Mouse (Mus musculus): ENCODE data around the gene Prpsap2. TPM values are rescaled to one million over a fixed set of nuclear protein-coding genes. Genes with fewer than 3 reads are reported as not detected.

The Prpsap2 gene
- total RNA-seq, 2 experiments from 2014 or later, result 48.4 to 49.9 TPM

- peak; percentile 54 to 69 for DNase-seq
Observed at GRCm38 (mm10) chr11:61714346-61715117, 47.4 kb downstream of the Prpsap2 start.

GRCm38 (mm10) chr11:61713157-61713855 lies 48.6 kb downstream of the Prpsap2 start:
- no peak for DNase-seq

- no peak for DNase-seq
Observed at GRCm38 (mm10) chr11:61708928-61709327, 53.0 kb downstream of the Prpsap2 start.

- DNase-seq, result no peak
Observed at GRCm38 (mm10) chr11:61706232-61706631, 55.7 kb downstream of the Prpsap2 start.

GRCm38 (mm10) chr11:61705581-61705980 lies 56.3 kb downstream of the Prpsap2 start:
- no peak for DNase-seq

- no peak for DNase-seq
Observed at GRCm38 (mm10) chr11:61702494-61702893, 59.4 kb downstream of the Prpsap2 start.

GRCm38 (mm10) chr11:61701696-61702095 lies 60.2 kb downstream of the Prpsap2 start:
- DNase-seq, result no peak

GRCm38 (mm10) chr11:61699933-61700332 lies 62.0 kb downstream of the Prpsap2 start:
- DNase-seq, result no peak

GRCm38 (mm10) chr11:61699460-61699859 lies 62.4 kb downstream of the Prpsap2 start:
- DNase-seq, result no peak

- DNase-seq, result no peak
Observed at GRCm38 (mm10) chr11:61698852-61699251, 63.0 kb downstream of the Prpsap2 start.

GRCm38 (mm10) chr11:61692996-61693395 lies 68.9 kb downstream of the Prpsap2 start:
- DNase-seq, result no peak

- no peak for DNase-seq
Observed at GRCm38 (mm10) chr11:61687595-61687994, 74.3 kb downstream of the Prpsap2 start.

GRCm38 (mm10) chr11:61686906-61687453 lies 74.9 kb downstream of the Prpsap2 start:
- no peak for DNase-seq

- no peak for DNase-seq
Observed at GRCm38 (mm10) chr11:61686141-61686540, 75.7 kb downstream of the Prpsap2 start.

- no peak for DNase-seq
Observed at GRCm38 (mm10) chr11:61685119-61685725, 76.7 kb downstream of the Prpsap2 start.

- no peak for DNase-seq
Observed at GRCm38 (mm10) chr11:61683907-61684731, 77.8 kb downstream of the Prpsap2 start, which contains the start of gene Fam83g. Fam83g (plus strand) TSS chr11:61684091.

Other genes starting within 250 kb of the Prpsap2 start
- gene Epn2, start 182.4 kb downstream of the Prpsap2 start, total RNA-seq (2021), result 100 to 1,000 TPM; 178 to 185 TPM
- gene Grap, start 108.8 kb downstream of the Prpsap2 start, total RNA-seq (2021), result 1 to 10 TPM; 4.5 to 6.9 TPM
- gene Fam83g, start 78.0 kb downstream of the Prpsap2 start, total RNA-seq (2021), result not detected
- under 1 TPM; 0.38 to 0.47 TPM for gene Slc5a10, start 41.3 kb downstream of the Prpsap2 start, total RNA-seq (2021)
- 10 to 100 TPM; 75.4 to 76.4 TPM for gene Ulk2, start 93.0 kb upstream of the Prpsap2 start, total RNA-seq (2021)
- 10 to 100 TPM; 38.0 to 42.0 TPM for gene Akap10, start 168.2 kb upstream of the Prpsap2 start, total RNA-seq (2021)
- gene Specc1, start 194.7 kb upstream of the Prpsap2 start, total RNA-seq (2021), result 100 to 1,000 TPM in 1 of 2 experiments, 10 to 100 TPM in 1; 95.3 to 103 TPM

Data from layer of hippocampus, postnatal 36 days (tissue).